Mouse (Mus musculus): ENCODE measurements around the gene Ddx39b.

DNA sequence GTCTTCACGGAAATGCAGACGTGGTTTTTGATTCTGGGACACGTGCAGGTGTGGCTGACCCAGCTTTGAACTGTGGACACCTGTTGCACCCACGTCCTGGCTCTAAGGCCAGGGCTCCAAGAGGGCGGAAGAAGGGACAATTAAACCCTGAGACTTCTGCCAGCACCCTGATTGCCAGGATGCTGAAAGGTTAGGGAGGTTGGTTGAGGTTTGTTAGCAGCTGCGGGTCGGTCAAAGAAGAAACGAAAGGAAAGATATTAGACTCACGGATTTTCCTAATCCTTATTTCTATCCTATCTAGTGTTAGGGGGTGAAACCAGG lies 45.3 kb upstream of the Ddx39b start:
- TF ChIP-seq CTCF (conservative IDR thresholded peaks at IDR 0.05; ENCODE audit: insufficient read depth, insufficient read length, low read depth, low read length) (no peak), POLR2A (IDR thresholded peaks at IDR 0.05; ENCODE audit: low read depth, low read length) (no peak)
